Mouse (Mus musculus) bone marrow macrophage, adult 2 months (primary cell): ENCODE results near the gene Hinfp. TPM values are rescaled to one million over a fixed set of nuclear protein-coding genes. Genes with fewer than 3 reads are reported as not detected.

Source experiments
- H3K27ac ChIP-seq: 2 replicates; pipeline ENCODE4 v1.5.1; 2012; ENCODE audit warnings: low read depth, low read length; ENCODE audit not compliant: insufficient read depth
- H3K4me1 ChIP-seq: 2 replicates; pipeline ENCODE4 v1.6.1; 2012; ENCODE audit warnings: low read length; ENCODE audit not compliant: control insufficient read depth, insufficient read depth
- H3K4me3 ChIP-seq: 2 replicates; pipeline ENCODE4 v1.5.1; 2012; ENCODE audit warnings: mild to moderate bottlenecking, low read length, moderate library complexity; ENCODE audit not compliant: insufficient read depth
- CTCF ChIP-seq: IDR thresholded peaks from 2 replicates; pipeline ENCODE4 v1.5.1; 2012; ENCODE audit warnings: low read depth, mild to moderate bottlenecking, low read length, moderate library complexity
- POLR2A ChIP-seq: IDR thresholded peaks from 2 replicates; pipeline ENCODE4 v1.6.1; 2012; ENCODE audit warnings: mild to moderate bottlenecking, low read depth, low read length, borderline replicate concordance
- polyA plus RNA-seq: library from polyadenylated mRNA; stranded (reverse); fragments of >200 nt; gene quantifications from 2 replicates; pipeline ENCODE4 v1.2.4, GENCODE M21; 2012; ENCODE audit not compliant: missing spikeins, insufficient read depth, insufficient read length

Gene Hinfp
- polyA plus RNA-seq, 1 experiment = 23.8 TPM

- TF ChIP-seq CTCF (no peak), POLR2A (no peak)
- Histone ChIP-seq H3K4me3 (peak overlapping the region; percentile 50), H3K4me1 (peaks cover 33% of the 10 kb centered on the region), H3K27ac (0 out of 2 replicates have a peak overlapping the region, but pooled peaks have one; percentile 26)
These were observed 15.3 kb upstream of the Hinfp start for GRCm38 (mm10) chr9:44320799-44321133.

GRCm38 (mm10) chr9:44319887-44320798 lies 14.7 kb upstream of the Hinfp start, which contains the start of gene C2cd2l:
TSS of gene C2cd2l (minus strand) at chr9:44320285.
- peaks cover 30% of the 10 kb centered on the region for H3K4me1 ChIP-seq
- H3K4me3 ChIP-seq = peak within 1 kb of the TSS; percentile 94
- no peak for TF ChIP-seq POLR2A
- peak within 1 kb of the TSS; percentile 74 for H3K27ac ChIP-seq

- Histone ChIP-seq H3K4me3 (peak overlapping the region; percentile 94), H3K27ac (peak overlapping the region; percentile 74), H3K4me1 (peaks cover 30% of the 10 kb centered on the region)
- TF ChIP-seq CTCF (no peak), POLR2A (no peak)
These were observed 13.8 kb upstream of the Hinfp start for GRCm38 (mm10) chr9:44319105-44319886.

- Histone ChIP-seq H3K4me3 (peak overlapping the region; percentile 94), H3K4me1 (peaks cover 30% of the 10 kb centered on the region), H3K27ac (peak overlapping the region; percentile 74)
- TF ChIP-seq CTCF (no peak), POLR2A (no peak)
These were observed 13.3 kb upstream of the Hinfp start for GRCm38 (mm10) chr9:44318826-44319095.

GRCm38 (mm10) chr9:44318076-44318825 lies 12.8 kb upstream of the Hinfp start:
- Histone ChIP-seq H3K4me3 (peak overlapping the region; percentile 94), H3K27ac (peak overlapping the region; percentile 74), H3K4me1 (peaks cover 30% of the 10 kb centered on the region)
- TF ChIP-seq POLR2A = no peak
- no peak for TF ChIP-seq CTCF

GRCm38 (mm10) chr9:44317452-44317851 lies 12.0 kb upstream of the Hinfp start:
- Histone ChIP-seq H3K4me3 (peak overlapping the region; percentile 94), H3K27ac (peak overlapping the region; percentile 74; the same call in 1 of the 2 replicates), H3K4me1 (peaks cover 29% of the 10 kb centered on the region)
- no peak for TF ChIP-seq POLR2A
- no peak for TF ChIP-seq CTCF

- no peak for TF ChIP-seq CTCF
- TF ChIP-seq POLR2A = no peak
- no peak overlapping the region for H3K27ac ChIP-seq
- H3K4me1 ChIP-seq = peaks cover 22% of the 10 kb centered on the region
- no peak overlapping the region for H3K4me3 ChIP-seq
These were observed 9.4 kb upstream of the Hinfp start for GRCm38 (mm10) chr9:44314910-44315309.

GRCm38 (mm10) chr9:44314257-44314547 lies 8.7 kb upstream of the Hinfp start:
- no peak overlapping the region for H3K4me3 ChIP-seq
- no peak for TF ChIP-seq POLR2A
- TF ChIP-seq CTCF = no peak
- H3K27ac ChIP-seq = no peak overlapping the region
- H3K4me1 ChIP-seq = peaks cover 22% of the 10 kb centered on the region

- Histone ChIP-seq H3K27ac (no peak overlapping the region), H3K4me3 (no peak overlapping the region), H3K4me1 (peaks cover 22% of the 10 kb centered on the region)
- TF ChIP-seq CTCF (no peak), POLR2A (no peak)
These were observed 8.2 kb upstream of the Hinfp start for GRCm38 (mm10) chr9:44313476-44314256.
